Mouse (Mus musculus) urinary bladder, postnatal 4 days (tissue): ENCODE data around the gene Tjp2.
"Not testable (repeated sequence)": the region's sequence is repeated elsewhere in the genome, so short reads cannot be mapped to it uniquely, and the experiment has no call there.

Experiments
- DNase-seq, 2 experiments: peaks; one replicate each; pipeline ENCODE4 v3.0.0; 2021 to 2022; ENCODE audit warnings: low spot score in 2 of 2

Gene Tjp2

DNA sequence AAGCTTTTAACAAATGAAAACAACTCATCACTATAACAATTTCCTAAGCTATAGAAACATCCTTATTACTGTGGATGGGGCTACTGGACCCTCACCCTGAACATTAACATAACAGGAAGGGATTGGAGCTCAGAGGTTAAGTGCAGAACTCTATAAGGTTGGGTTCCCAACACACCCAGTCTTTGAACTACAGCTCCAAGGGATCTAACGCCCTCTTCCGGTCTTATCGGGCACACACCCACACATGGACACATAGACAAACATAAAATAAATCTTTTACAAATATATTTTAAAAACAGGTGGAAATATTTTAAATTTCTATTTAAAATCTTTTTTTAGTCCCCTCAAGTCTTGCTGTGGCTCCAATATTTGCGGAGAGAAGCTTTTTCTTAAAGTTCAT is 3.4 kb downstream of the Tjp2 start:
- no peak for DNase-seq

DNA sequence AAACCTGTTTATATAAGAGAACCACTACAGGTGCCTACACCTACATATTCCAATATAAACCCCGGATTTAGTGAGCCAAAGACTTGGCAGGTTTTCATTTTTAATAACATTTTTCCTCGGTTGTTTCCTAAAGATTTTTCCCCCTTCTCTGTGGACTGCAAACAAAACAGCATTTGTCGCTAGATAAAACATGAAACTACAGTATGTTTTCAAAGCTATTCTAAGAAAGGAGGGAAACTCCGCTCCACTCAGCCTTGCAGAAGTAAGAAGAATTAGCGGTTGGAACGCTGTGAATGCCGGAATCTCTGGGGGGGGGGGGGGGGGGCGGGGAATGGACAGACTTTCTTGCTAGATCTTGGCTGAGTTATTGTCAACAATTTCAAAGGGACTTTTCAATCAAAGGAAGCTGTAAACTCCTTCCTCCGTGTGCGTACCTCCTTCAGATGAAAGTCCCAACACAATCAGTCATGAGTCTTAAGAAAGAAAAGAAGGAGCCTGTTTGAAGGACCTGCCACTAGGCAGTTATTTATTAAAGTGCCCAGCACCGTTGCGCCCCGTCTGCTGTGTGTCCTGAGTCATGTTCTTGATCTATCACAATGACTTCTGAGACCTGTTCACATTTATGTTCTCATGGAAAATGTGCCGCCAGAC is 3.9 kb downstream of the Tjp2 start:
- DNase-seq = no peak

DNA sequence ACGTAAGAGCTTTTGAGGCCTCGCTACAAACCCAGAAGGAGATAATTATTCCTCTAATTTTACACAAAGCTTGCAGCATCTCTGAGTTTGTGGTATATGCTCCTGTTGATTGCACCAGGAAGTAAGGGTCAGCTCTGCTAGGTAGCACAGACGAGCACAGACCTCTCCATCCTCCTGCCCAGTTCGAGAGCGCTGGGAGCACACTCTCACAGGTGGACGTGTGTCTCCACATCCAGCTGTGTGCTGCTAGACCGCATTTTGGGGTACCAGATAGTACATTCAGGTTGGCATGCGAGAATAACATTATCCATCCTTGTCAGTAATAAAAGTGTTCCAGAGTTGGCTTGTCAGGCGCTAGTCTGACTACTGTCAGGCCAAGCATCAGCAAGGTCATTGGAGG is 5.8 kb downstream of the Tjp2 start:
- DNase-seq = no peak

DNA sequence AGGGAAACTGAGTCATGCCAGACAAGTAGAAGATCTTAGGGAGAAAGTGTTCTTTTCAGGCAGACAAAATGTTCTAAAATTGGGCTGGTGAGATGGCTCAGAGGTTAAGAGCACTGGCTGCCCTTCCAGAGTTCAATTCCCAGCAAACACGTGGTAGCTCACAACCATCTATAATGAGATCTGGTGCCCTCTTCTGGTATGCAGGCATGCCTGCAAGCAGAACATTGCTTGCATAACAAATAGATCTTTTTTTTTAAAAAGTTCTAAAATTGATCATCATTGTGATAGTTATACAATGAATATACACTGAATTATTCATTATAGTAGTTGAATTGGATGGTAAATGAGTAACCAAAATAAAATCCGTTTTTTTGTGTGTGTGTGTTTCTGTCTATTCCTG is 6.5 kb downstream of the Tjp2 start:
- no peak for DNase-seq

- no peak for DNase-seq
Measured at GRCm38 (mm10) chr19:24217851-24218250, 7.0 kb downstream of the Tjp2 start.

DNA sequence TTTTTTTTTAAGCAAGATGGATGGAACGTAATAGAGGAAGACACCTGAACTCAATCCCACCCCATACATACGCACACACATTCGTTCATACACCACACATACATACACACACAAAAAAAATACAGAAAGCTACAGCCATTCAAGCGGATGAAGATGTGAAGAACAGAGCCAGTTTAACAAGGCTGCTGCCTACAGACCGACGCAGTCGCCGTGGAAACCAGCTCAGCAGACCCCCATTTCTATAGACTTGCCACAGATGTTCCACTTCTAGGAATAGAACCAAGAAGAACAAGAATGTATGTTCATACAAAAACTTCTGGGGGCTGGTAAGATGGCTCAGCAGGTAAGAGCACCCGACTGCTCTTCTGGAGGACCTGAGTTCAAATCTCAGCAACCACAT is 8.1 kb downstream of the Tjp2 start:
- DNase-seq = no peak

DNA sequence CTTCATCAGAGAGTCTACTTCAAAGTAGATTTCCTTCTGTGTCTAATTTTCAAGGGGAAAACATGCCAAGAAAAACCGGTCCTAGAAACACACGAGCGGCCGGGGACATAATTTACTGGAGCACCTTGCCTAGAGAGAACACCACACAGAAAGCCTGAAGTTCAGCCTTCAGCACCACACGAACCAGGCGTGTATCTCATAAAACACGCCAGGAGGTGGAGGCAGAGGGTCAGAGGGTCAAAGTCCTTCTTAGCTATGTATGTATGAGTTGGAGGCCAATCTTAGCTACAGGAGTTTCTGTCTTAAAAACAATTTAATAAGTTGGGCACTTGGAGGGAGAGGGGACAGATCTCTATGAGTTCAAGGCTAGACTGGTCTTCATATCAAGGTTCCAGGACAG is 9.9 kb downstream of the Tjp2 start:
- no peak for DNase-seq

DNA sequence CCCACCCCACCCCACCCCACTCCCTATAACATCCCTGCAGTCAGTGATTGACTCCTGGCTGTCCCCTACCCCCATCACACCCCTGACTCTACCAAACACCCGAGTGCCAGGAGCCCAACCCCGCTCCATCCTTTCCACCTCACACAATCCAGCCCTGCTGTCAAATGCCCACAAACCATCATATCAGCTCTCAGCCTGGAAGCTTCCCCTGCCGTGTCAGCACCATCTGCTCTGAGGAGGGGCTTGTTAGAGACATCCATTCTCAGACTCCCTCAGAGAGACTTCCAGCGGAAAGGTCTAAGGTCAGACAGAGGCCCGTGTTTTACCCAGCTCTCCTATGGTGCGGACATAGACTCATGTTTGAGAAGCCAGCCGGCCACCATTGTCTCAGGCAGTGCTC is 11.5 kb downstream of the Tjp2 start:
- DNase-seq = no peak

DNA sequence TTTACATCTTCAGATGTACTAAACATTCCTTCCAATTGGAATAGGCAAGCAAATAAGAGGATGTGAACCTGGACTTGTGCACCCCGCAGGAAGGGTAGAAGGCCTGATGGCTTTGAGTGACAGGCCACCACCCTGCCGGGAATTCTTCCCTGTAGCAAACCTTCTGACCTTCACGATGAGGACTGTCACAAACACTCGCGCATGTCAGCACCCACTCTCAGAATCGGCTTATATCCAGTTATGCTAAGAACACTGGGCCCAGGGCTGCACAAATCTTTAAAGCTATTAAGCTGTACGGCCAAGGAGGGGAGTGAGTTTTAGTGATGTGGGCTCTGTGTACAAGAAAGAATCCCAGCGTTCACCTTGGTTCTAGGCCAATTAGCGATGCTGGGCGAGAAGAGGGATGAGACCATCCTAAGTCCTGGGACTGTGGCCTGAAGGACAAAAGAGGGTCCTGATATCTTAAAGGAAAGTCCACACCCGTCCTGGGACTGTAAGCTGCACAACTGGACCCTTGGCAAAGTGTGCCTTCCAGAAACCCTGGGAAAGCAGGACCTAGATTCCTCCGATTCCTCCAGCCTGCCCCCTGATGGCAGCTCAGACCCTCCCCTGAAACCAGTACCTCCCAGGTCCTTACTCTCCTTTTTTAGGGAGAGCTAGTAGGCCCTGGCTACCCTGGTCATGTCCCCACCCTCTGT is 12.1 kb downstream of the Tjp2 start:
- DNase-seq = no peak

DNA sequence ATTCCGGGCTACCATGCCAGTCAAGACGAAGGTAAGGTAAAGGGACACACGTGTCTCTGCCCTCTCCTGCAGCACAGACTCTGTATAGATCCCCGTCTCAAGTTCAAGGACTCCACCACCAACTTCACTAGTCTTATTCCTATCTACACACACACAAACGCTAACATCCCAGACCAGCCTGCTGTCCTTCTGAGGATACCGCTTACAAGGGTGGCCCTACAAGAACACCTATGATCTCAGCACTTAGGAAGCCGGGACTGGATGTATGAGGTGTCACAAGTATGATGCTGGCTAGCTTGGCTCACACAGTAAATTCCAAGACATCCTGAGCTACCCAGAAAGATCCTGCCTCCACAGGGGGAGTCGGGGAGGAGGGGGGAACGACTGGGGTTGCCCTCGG is 13.7 kb downstream of the Tjp2 start:
- DNase-seq = no peak

DNA sequence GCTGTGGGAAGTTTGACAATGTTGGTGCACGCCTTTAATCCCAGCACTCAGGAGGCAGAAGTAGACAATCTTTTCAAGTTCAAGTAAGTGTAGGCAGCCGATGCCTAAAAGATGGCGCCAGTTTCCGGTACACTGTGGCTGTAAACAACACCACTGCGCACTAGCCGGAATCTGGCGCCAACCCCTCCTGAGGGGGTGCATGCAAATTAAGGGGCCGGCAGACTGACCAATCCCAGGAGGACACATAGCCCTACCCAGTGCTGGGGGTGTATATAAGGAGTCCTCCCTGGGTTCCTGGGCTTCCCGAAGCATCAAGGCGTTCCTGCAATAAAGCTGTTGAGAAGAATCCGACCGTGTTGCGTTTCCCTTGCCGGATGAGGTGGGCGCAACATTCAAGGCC is 15.3 kb downstream of the Tjp2 start:
- DNase-seq = no peak

- no peak for DNase-seq
Measured at GRCm38 (mm10) chr19:24207967-24208366, 16.9 kb downstream of the Tjp2 start.

DNA sequence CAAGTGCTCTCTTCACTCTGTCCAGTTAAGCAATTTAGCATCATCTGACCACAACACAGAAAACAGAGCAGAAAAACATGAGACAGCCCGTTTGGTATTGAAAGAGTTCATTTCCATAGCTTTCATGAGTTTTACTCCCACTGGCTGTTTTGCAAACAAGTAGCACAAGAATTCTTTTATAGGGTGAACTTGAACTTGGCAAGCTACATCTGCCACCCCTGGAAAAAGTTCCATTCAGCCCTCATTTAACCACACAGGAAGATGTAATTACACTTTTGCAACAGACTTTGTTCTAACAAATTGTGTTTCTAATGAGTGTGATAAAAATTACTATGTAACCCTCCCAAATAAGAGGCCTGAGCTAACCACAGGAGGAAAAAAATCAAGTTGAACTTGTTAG is 19.8 kb downstream of the Tjp2 start:
- DNase-seq = no peak

- DNase-seq = no peak
Measured at GRCm38 (mm10) chr19:24201848-24202247, 23.0 kb downstream of the Tjp2 start.

GRCm38 (mm10) chr19:24200566-24200965 is 24.3 kb downstream of the Tjp2 start:
- no peak for DNase-seq

DNA sequence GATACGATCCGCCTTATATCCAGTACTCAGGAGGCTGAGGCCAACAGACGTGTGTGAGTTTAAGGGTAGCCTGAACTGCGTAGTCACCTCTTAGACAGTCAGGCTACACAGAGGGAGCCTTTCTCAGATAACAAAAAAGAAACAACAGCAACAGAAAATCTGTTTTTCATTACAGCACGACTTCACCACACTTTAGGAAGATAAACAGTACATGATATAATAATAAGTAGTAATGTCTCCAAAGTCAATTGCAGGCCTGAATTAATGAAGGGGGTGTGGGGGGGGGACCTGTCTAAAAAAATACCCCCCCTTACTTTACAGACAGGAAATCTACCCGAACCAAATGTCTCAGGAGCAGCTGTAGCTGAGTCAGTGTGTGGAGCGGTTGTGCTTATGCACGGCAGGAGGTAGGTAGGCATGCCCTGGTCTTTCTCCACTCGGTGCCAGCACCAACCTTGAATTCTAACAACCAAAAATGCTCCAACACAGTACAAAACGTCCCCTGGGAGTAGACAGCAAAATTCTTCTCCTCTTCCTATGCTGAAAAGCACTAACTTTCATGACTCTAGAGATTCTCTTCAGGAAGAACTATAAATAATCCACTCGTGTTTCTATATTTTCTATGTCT is 26.0 kb downstream of the Tjp2 start:
- DNase-seq = no peak

DNA sequence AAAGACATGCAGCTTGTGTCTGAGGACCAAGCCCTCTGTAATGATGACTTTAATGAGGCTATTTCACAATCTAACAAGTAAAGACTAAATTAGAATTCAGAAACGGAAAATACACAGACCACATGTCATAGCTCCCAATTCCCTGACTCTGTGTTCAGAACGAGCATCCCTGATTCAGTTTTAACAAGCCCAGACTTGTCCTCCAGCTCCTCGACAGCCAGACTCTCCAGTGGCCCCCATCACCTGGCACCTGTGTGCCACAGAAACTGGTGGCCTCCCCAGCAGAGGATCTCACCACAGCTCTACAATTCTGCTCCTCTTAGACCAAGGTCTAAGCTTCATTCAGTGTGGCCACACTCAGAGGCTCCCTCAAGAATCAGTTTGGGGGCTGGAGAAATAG is 27.5 kb downstream of the Tjp2 start:
- DNase-seq = no peak

DNA sequence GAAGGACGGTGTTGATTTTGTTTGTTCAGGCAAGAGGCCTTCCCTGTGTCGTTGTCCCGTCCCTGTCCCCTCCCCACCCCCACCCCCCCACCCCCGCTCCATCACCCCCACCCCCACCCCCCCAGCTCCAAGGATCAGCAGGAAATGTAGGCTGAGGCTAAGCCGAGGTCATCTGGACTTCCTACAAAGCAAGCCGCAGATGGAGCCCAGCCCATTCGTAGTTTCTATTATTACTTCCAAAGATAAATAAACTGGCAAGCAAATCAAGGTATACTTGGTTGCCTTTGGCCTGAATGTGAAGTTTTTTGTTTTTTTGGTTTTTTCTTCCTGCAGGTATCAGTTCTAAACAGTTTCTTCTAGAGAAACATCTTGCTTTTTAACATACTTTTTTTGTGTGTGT is 29.6 kb downstream of the Tjp2 start:
- DNase-seq = no peak

DNA sequence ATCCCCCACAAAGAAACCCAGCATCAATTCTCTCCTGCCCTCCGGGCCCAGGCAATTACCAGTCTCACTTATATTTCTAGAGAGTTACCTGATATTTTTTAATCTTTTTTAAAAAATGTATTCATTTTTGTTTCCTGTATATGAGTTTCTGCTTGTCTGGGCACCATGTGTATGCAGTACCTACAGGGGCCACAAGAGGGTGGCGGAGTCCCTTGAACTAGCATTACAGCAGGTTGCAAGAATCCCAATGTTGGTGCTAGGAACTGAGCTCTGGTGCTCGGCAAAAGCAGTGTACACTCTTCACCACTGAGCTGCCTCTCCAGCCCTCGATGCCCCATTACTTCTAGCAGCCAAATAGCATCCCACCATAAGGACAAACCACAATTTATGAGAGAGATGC is 30.6 kb downstream of the Tjp2 start:
- DNase-seq = no peak

DNA sequence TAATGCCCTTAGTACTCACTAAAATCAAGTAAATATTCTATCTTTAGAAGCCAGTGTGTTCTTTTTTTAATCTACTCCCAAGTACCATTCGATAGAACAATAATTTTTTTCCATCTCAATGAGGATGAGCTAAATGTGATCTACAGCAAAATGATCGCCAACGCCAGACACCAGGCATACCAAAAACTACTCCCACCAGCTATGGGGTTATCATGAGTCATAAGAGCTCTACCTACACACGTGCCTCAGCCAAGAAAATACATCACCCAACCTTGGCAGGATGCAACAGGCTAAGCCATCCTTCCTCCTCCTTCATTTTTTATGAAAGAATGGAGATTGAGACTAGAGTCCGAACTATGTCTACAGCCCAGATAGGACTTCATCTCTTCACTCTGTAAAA is 31.9 kb downstream of the Tjp2 start:
- no peak for DNase-seq

DNA sequence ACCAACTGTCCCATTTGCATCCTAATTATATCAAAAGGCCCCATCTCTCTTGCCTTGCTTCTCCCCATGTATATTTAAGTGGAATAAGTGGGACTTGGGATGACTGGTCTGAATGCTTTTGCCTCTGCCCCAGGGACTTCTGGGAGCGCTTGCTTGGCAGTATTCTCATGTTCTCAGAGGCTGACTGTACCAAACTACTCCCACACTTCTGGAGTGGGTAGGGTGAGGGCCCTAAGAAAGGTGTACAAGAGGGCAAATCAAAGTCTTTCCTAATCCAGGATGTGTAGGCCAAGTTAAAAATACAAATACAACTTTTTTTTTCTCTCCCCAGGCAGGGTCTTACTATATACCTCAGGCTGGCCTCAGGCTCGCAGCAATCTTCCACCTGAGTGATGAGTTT is 37.0 kb downstream of the Tjp2 start:
- DNase-seq = no peak

DNA sequence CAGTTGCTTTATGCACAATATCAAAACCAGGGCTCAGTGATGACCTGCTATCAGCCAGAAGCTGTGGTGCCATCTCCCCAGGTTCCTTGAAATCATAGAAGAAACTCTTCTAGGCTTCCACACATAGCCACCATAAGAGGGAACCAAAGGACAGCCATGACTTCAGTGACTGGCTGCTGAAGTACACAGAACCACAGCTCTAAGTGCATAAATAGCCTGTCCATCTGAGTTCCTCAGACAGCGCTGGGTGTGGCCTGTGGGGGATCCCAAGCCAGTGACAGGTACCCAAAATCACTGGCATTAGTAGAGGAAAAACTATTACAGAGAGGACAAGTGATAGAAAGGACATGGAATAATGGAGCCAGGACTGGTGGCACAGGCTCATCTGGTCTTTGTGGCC is 37.5 kb downstream of the Tjp2 start:
- not testable (repeated sequence) for DNase-seq

GRCm38 (mm10) chr19:24183680-24184235 is 41.1 kb downstream of the Tjp2 start:
- no peak for DNase-seq
